Mouse (Mus musculus): Measurements from ENCODE around the gene Plagl1.

GRCm38 (mm10) chr10:13125811-13126210 lies 65.5 kb downstream of the Plagl1 start:
- TF ChIP-seq POLR2A (IDR thresholded peaks at IDR 0.05; ENCODE audit: low read depth, low read length) (no peak), EP300 (IDR thresholded peaks at IDR 0.05; ENCODE audit: low read length) (no peak), NRF1 (IDR thresholded peaks at IDR 0.05; ENCODE audit: low read depth, low read length) (no peak), CHD2 (IDR thresholded peaks at IDR 0.05; ENCODE audit: low read length) (no peak), KAT2A (IDR thresholded peaks at IDR 0.05; ENCODE audit: insufficient replicate concordance, low read length) (no peak), USF2 (conservative IDR thresholded peaks at IDR 0.05; ENCODE audit: low read depth, low read length) (no peak), USF1 (IDR thresholded peaks at IDR 0.05; ENCODE audit: low read depth, low read length) (no peak), CTCF (conservative IDR thresholded peaks at IDR 0.05 in 1 of 2, IDR thresholded peaks at IDR 0.05 in 1 of 2; ENCODE audit: low read depth in 2 of 2, low read length in 2 of 2) (no peak), MAX (IDR thresholded peaks at IDR 0.05; ENCODE audit: low read length) (no peak), IRF4 (IDR thresholded peaks at IDR 0.05; ENCODE audit: low read depth, low read length) (no peak), MXI1 (IDR thresholded peaks at IDR 0.05; ENCODE audit: low read depth, low read length) (no peak)

Measured in CH12.LX (cell line).